ENCODE assay signal across 9 mouse cellular contexts in the genomic region with DNA sequence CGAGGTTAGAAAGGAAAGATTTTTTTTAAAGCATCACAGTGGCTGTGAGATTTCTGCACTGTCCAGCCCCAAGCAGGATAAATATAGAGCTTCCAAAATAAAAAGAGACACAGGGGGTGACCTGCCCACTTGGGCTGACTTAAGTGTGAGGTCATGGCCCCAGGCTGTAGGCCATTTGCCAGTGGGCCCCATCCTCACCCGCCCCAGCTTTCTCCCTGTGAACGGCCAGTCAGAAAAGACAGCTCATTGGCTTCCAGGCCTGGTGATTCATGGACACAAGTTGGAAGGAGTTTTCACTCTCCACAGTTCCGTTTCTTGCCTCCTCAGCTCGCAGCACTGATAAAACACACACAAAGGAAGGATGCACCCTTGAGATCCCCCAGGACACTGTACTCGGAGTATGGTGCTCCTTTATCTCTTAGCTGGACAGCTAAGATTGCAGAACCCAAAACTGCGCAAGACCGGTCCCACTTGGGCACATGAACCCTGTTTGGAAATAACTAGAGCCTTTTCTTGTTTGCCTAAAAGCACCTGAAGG. TPM values are rescaled to one million over a fixed set of nuclear protein-coding genes. Genes with fewer than 3 reads are reported as not detected.
A peak's percentile ranks its signal among the peaks of the same experiment; 100 is the strongest.
DNase-seq lines count a peak whose midpoint lies in the region; ATAC-seq and TF ChIP-seq lines count a peak whose summit lies in the region.
"Had no signal": no experiment of that assay in that cellular context is flagged by ENCODE, and none has a peak within 500 bp of the region (broad histone marks: within the 10 kb centered on the region; RNA-seq: fewer than 3 reads in every experiment).

No protein-coding gene starts in this region.

- no peak for TF ChIP-seq POLR2A in ES-Bruce4 (IDR thresholded peaks at IDR 0.05; ENCODE audit: insufficient read depth, low read length)
- TF ChIP-seq POLR2A in heart, adult 2 months (IDR thresholded peaks at IDR 0.05; ENCODE audit: insufficient read depth, low read depth, low read length), result no peak

- no peak for ATAC-seq in hindbrain, postnatal 0 days
- no peak for ATAC-seq in hindbrain, embryonic 11.5 days (ENCODE audit: low FRiP score)
- ATAC-seq in limb, embryonic 11.5 days (ENCODE audit: insufficient number of reproducible peaks, low FRiP score, low TSS enrichment, low read depth), result no peak
- ATAC-seq in erythroblast, adult 5-6 weeks (replicated peaks; ENCODE audit: low FRiP score, poor library complexity, severe bottlenecking), result no peak

- no peak for TF ChIP-seq EP300 in ES-Bruce4 (IDR thresholded peaks at IDR 0.05; ENCODE audit: insufficient read depth, low read depth, low read length)
- TF ChIP-seq EP300 in heart, adult 2 months (IDR thresholded peaks at IDR 0.05; ENCODE audit: insufficient read depth, low read depth, low read length), result no peak

- no peaks in the 10 kb centered on the region for H3K9me3 ChIP-seq in hindbrain, postnatal 0 days (ENCODE audit: low read length)
- H3K9me3 ChIP-seq in hindbrain, embryonic 11.5 days (ENCODE audit: control insufficient read depth, low read length), result no peaks in the 10 kb centered on the region
- no peaks in the 10 kb centered on the region for H3K9me3 ChIP-seq in ES-Bruce4 (replicated peaks; ENCODE audit: control insufficient read depth, insufficient read depth, low read length, poor library complexity, severe bottlenecking)
- H3K9me3 ChIP-seq in limb, embryonic 11.5 days (ENCODE audit: control insufficient read depth, low read length), result no peaks in the 10 kb centered on the region
- H3K9me3 ChIP-seq: liver, embryonic 15.5 days had no signal

- no peak for DNase-seq in hindbrain, postnatal 0 days (ENCODE audit: low spot score)
- DNase-seq in hindbrain, embryonic 11.5 days (ENCODE audit: low spot score), result no peak
- DNase-seq in heart, adult 2 months, result peak; percentile 41 to 58
- DNase-seq in limb, embryonic 11.5 days (ENCODE audit: low spot score), result no peak
- no peak for DNase-seq in cerebellum, adult 9-10 months
- DNase-seq in right cerebral cortex, adult 2 months (ENCODE audit: low spot score in 2 of 2), result no peak

- 61% methylated on average over 8 of the region's 8 CpGs for WGBS in hindbrain, postnatal 0 days
- 51% methylated on average over 8 of the region's 8 CpGs for WGBS in hindbrain, embryonic 11.5 days
- 37% methylated on average over 8 of the region's 8 CpGs for WGBS in heart, adult 2 months
- WGBS in limb, embryonic 11.5 days, result 49% methylated on average over 8 of the region's 8 CpGs

- no peak for TF ChIP-seq CTCF in hindbrain, postnatal 0 days (IDR thresholded peaks at IDR 0.05; ENCODE audit: low read depth)
- no peak for TF ChIP-seq CTCF in ES-Bruce4 (IDR thresholded peaks at IDR 0.05; ENCODE audit: low read depth, low read length)
- no peak for TF ChIP-seq CTCF in heart, adult 2 months (IDR thresholded peaks at IDR 0.05)

- H3K4me1 ChIP-seq in hindbrain, postnatal 0 days (ENCODE audit: insufficient read depth, low read length), result 0 out of 2 replicates have a peak, but pooled peaks cover 7% of the 10 kb centered on the region
- H3K4me1 ChIP-seq in hindbrain, embryonic 11.5 days (replicated peaks; ENCODE audit: control insufficient read depth, insufficient read depth, low read length), result no peaks in the 10 kb centered on the region
- peaks cover 15% of the 10 kb centered on the region for H3K4me1 ChIP-seq in ES-Bruce4 (ENCODE audit: control insufficient read depth, insufficient read depth, low read length)
- peaks cover 1% of the 10 kb centered on the region for H3K4me1 ChIP-seq in heart, adult 2 months (ENCODE audit: control insufficient read depth, insufficient read depth, low read length)
- H3K4me1 ChIP-seq in limb, embryonic 11.5 days (ENCODE audit: control insufficient read depth, insufficient read depth, low read length), result peaks cover 7% of the 10 kb centered on the region; the same call in 1 of the 2 replicates
- H3K4me1 ChIP-seq: liver, embryonic 15.5 days had no signal

- H3K79me2 ChIP-seq in heart, adult 2 months (replicated peaks; ENCODE audit: control insufficient read depth, insufficient read depth, low read length), result no peaks in the 10 kb centered on the region

- no peak overlapping the region for H3K27ac ChIP-seq in hindbrain, postnatal 0 days
- H3K27ac ChIP-seq in hindbrain, embryonic 11.5 days (ENCODE audit: low read depth, low read length), result no peak overlapping the region
- no peak overlapping the region for H3K27ac ChIP-seq in ES-Bruce4 (ENCODE audit: insufficient read depth, low read length)
- 0 out of 2 replicates have a peak overlapping the region, but pooled peaks have one; percentile 5 for H3K27ac ChIP-seq in heart, adult 2 months
- H3K27ac ChIP-seq in limb, embryonic 11.5 days (replicated peaks; ENCODE audit: low read depth, low read length), result no peak overlapping the region
- H3K27ac ChIP-seq: liver, embryonic 15.5 days had no signal

- H3K4me3 ChIP-seq in hindbrain, postnatal 0 days (ENCODE audit: low read length), result no peak overlapping the region
- H3K4me3 ChIP-seq in hindbrain, embryonic 11.5 days (ENCODE audit: low read depth, low read length), result no peak overlapping the region
- H3K4me3 ChIP-seq in ES-Bruce4 (ENCODE audit: low read depth, low read length), result peak overlapping the region; percentile 67
- H3K4me3 ChIP-seq in heart, adult 2 months, result no peak overlapping the region
- H3K4me3 ChIP-seq in limb, embryonic 11.5 days (ENCODE audit: low read depth, low read length), result peak overlapping the region; percentile 57; the same call in 1 of the 2 replicates

- intact Hi-C loops in heart, adult 2 months (cut with DNase I), result loop anchor here (5.0 kb wide), 1 partner anchor 40 kb away; no protein-coding TSS in a partner anchor

- no peaks in the 10 kb centered on the region for H3K27me3 ChIP-seq in hindbrain, postnatal 0 days (ENCODE audit: insufficient read depth, low read length)
- H3K27me3 ChIP-seq in hindbrain, embryonic 11.5 days (ENCODE audit: control insufficient read depth, insufficient read depth, low read length), result peaks cover 18% of the 10 kb centered on the region
- H3K27me3 ChIP-seq in ES-Bruce4 (ENCODE audit: control insufficient read depth, insufficient read depth, low read length, poor library complexity, severe bottlenecking), result no peaks in the 10 kb centered on the region
- no peaks in the 10 kb centered on the region for H3K27me3 ChIP-seq in heart, adult 2 months (ENCODE audit: control insufficient read depth, insufficient read depth, low read length)
- no peaks in the 10 kb centered on the region for H3K27me3 ChIP-seq in limb, embryonic 11.5 days (ENCODE audit: control insufficient read depth, insufficient read depth, low read length)

- H3K4me2 ChIP-seq in hindbrain, postnatal 0 days (ENCODE audit: low read depth, low read length), result peak overlapping the region; percentile 95; the same call in 1 of the 2 replicates
- no peak overlapping the region for H3K4me2 ChIP-seq in hindbrain, embryonic 11.5 days (replicated peaks; ENCODE audit: low read depth, low read length)
- peak overlapping the region; percentile 90; the same call in 1 of the 2 replicates for H3K4me2 ChIP-seq in limb, embryonic 11.5 days (ENCODE audit: low read depth, severe bottlenecking)

- H3K36me3 ChIP-seq in hindbrain, postnatal 0 days (ENCODE audit: insufficient read depth, low read length), result no peaks in the 10 kb centered on the region
- no peaks in the 10 kb centered on the region for H3K36me3 ChIP-seq in hindbrain, embryonic 11.5 days (ENCODE audit: control insufficient read depth, insufficient read depth, low read length)
- no peaks in the 10 kb centered on the region for H3K36me3 ChIP-seq in ES-Bruce4 (ENCODE audit: control insufficient read depth, insufficient read depth, low read length, poor library complexity, severe bottlenecking)
- no peaks in the 10 kb centered on the region for H3K36me3 ChIP-seq in heart, adult 2 months (ENCODE audit: control insufficient read depth, insufficient read depth, low read length)
- no peaks in the 10 kb centered on the region for H3K36me3 ChIP-seq in limb, embryonic 11.5 days (ENCODE audit: control insufficient read depth, insufficient read depth, low read length)
- H3K36me3 ChIP-seq: liver, embryonic 15.5 days had no signal

- H3K9ac ChIP-seq in hindbrain, postnatal 0 days (replicated peaks; ENCODE audit: low read length), result no peak overlapping the region
- H3K9ac ChIP-seq in hindbrain, embryonic 11.5 days (ENCODE audit: low read depth, low read length), result no peak overlapping the region
- H3K9ac ChIP-seq in ES-Bruce4 (ENCODE audit: low read depth, poor library complexity, severe bottlenecking), result peak overlapping the region; percentile 86
- H3K9ac ChIP-seq in heart, adult 2 months (ENCODE audit: low read depth, low read length), result no peak overlapping the region
- H3K9ac ChIP-seq in limb, embryonic 11.5 days (ENCODE audit: low read length), result no peak overlapping the region

RNA-seq across cellular contexts. Expression of gene Adamts14, which starts 1.1 kb away (rescaled TPM):
- total RNA-seq in hindbrain, postnatal 0 days (2014; rRNA removed), result 1.5 and 1.8 TPM in 2 replicates
- 0.36 and 0.37 TPM in 2 replicates for polyA plus RNA-seq in hindbrain, postnatal 0 days (2015; fragmentation: Nextera tagmentation; extraction: Ambion mirVana)
- polyA plus RNA-seq in hindbrain, embryonic 11.5 days (2014; fragmentation: Nextera tagmentation; extraction: Ambion mirVana), result 0.22 and 0.37 TPM in 2 replicates
- 3.7 and 4.2 TPM in 2 replicates for polyA plus RNA-seq in ES-Bruce4 (2011; ENCODE audit: insufficient read depth, insufficient read length, low read depth, missing spikeins)
- total RNA-seq in heart, adult 2 months (2021), result 1 to 10 TPM in 1 of 2 experiments, under 1 TPM in 1; 0.91 to 1.6 TPM
- polyA plus RNA-seq in heart, adult 2 months (2012; rRNA removed), result 1.2 and 1.3 TPM in 2 replicates
- polyA plus RNA-seq in limb, embryonic 11.5 days (2014; fragmentation: Nextera tagmentation; extraction: Ambion mirVana), result 0.55 and 0.88 TPM in 2 replicates
- total RNA-seq in erythroblast, adult 5-6 weeks (2015; ENCODE audit: low replicate concordance), result 0.21 TPM in 1 of 2 replicates, not detected in the other
- not detected in 2 replicates for total RNA-seq in erythroblast, adult 5-6 weeks (2017; ENCODE audit: low replicate concordance)

RNA-seq across cellular contexts. Expression of gene Prf1, which starts 25.5 kb away (rescaled TPM):
- total RNA-seq in hindbrain, postnatal 0 days (2014; rRNA removed), result not detected in 2 replicates
- polyA plus RNA-seq in hindbrain, postnatal 0 days (2015; fragmentation: Nextera tagmentation; extraction: Ambion mirVana), result not detected in 2 replicates
- 0.17 TPM in 1 of 2 replicates, not detected in the other for polyA plus RNA-seq in hindbrain, embryonic 11.5 days (2014; fragmentation: Nextera tagmentation; extraction: Ambion mirVana)
- not detected in 2 replicates for polyA plus RNA-seq in ES-Bruce4 (2011; ENCODE audit: insufficient read depth, insufficient read length, low read depth, missing spikeins)
- total RNA-seq in heart, adult 2 months (2021), result under 1 TPM; 0.23 to 0.32 TPM
- polyA plus RNA-seq in heart, adult 2 months (2012; rRNA removed), result 0.12 and 1.3 TPM in 2 replicates
- 0.10 TPM in 1 of 2 replicates, not detected in the other for polyA plus RNA-seq in limb, embryonic 11.5 days (2014; fragmentation: Nextera tagmentation; extraction: Ambion mirVana)
- not detected in 2 replicates for total RNA-seq in erythroblast, adult 5-6 weeks (2015; ENCODE audit: low replicate concordance)
- not detected in 2 replicates for total RNA-seq in erythroblast, adult 5-6 weeks (2017; ENCODE audit: low replicate concordance)

Comparison
In these comparisons a context has a peak if more than half of its experiments do, and no peak if none do; other contexts are left out.
1. DNase-seq: peak in heart, adult 2 months (2 of 2); none in hindbrain, postnatal 0 days (single experiment), hindbrain, embryonic 11.5 days (single experiment), limb, embryonic 11.5 days (single experiment), cerebellum, adult 9-10 months (single experiment) and right cerebral cortex, adult 2 months (0 of 2).
2. H3K4me3 ChIP-seq: peak in ES-Bruce4 (single experiment) and limb, embryonic 11.5 days (single experiment); none in hindbrain, postnatal 0 days (single experiment), hindbrain, embryonic 11.5 days (single experiment) and heart, adult 2 months (single experiment).